Mouse (Mus musculus) liver, embryonic 14.5 days (tissue): ENCODE measurements around the gene 4921524J17Rik.

Experiments
- CTCF ChIP-seq: IDR thresholded peaks from 2 replicates; pipeline ENCODE4 v1.5.1; 2016; ENCODE audit warnings: antibody characterized with exemption, low read depth, control low read depth
- EP300 ChIP-seq: IDR thresholded peaks from 2 replicates; pipeline ENCODE4 v1.6.1; 2016; ENCODE audit warnings: antibody characterized with exemption, low read depth

- TF ChIP-seq EP300 (no peak), CTCF (no peak)
These were observed 27.2 kb downstream of the 4921524J17Rik start for GRCm38 (mm10) chr8:85405418-85405817.
